Mouse (Mus musculus): ENCODE results near the gene Cabin1. TPM values are rescaled to one million over a fixed set of nuclear protein-coding genes. Genes with fewer than 3 reads are reported as not detected.

The Cabin1 gene
- polyA plus RNA-seq, 1 experiment from 2014 or later, result 23.5 TPM

GRCm38 (mm10) chr10:75646406-75646805 is 117.7 kb downstream of the Cabin1 start:
- H3K4me3 ChIP-seq (ENCODE audit: low read depth, low read length), result no peak overlapping the region
- no peaks in the 10 kb centered on the region for H3K27me3 ChIP-seq (replicated peaks; ENCODE audit: control insufficient read depth, insufficient read depth, low read length)
- H3K27ac ChIP-seq (replicated peaks; ENCODE audit: low read depth, low read length), result no peak overlapping the region
- H3K4me1 ChIP-seq (ENCODE audit: control insufficient read depth, insufficient read depth, low read length), result peaks cover 8% of the 10 kb centered on the region
- no peak overlapping the region for H3K9ac ChIP-seq (ENCODE audit: low read depth, low read length)
- no peak overlapping the region for H3K4me2 ChIP-seq (ENCODE audit: low read depth, low read length)
- no peak for DNase-seq (ENCODE audit: low spot score)
- H3K9me3 ChIP-seq (ENCODE audit: control insufficient read depth, low read length), result no peaks in the 10 kb centered on the region
- ATAC-seq (ENCODE audit: low read depth), result no peak
- H3K36me3 ChIP-seq (ENCODE audit: control insufficient read depth, insufficient read depth, low read length), result peaks cover 55% of the 10 kb centered on the region
- 96% methylated on average over 6 of the region's 6 CpGs for WGBS

- H3K4me3 ChIP-seq (ENCODE audit: low read depth, low read length), result no peak overlapping the region
- no peak overlapping the region for H3K4me2 ChIP-seq (ENCODE audit: low read depth, low read length)
- no peaks in the 10 kb centered on the region for H3K27me3 ChIP-seq (replicated peaks; ENCODE audit: control insufficient read depth, insufficient read depth, low read length)
- DNase-seq (ENCODE audit: low spot score), result no peak
- no peak for ATAC-seq (ENCODE audit: low read depth)
- H3K27ac ChIP-seq (replicated peaks; ENCODE audit: low read depth, low read length), result no peak overlapping the region
- peaks cover 8% of the 10 kb centered on the region for H3K4me1 ChIP-seq (ENCODE audit: control insufficient read depth, insufficient read depth, low read length)
- H3K36me3 ChIP-seq (ENCODE audit: control insufficient read depth, insufficient read depth, low read length), result peaks cover 48% of the 10 kb centered on the region
- no peaks in the 10 kb centered on the region for H3K9me3 ChIP-seq (ENCODE audit: control insufficient read depth, low read length)
- no peak overlapping the region for H3K9ac ChIP-seq (ENCODE audit: low read depth, low read length)
- 88% methylated on average over 8 of the region's 8 CpGs for WGBS
Observed at GRCm38 (mm10) chr10:75645616-75646015, 118.5 kb downstream of the Cabin1 start.

- ATAC-seq (ENCODE audit: low read depth), result peak; percentile 75
- Histone ChIP-seq H3K27ac (replicated peaks; ENCODE audit: low read depth, low read length) (no peak within 1 kb of the TSS), H3K36me3 (ENCODE audit: control insufficient read depth, insufficient read depth, low read length) (peaks cover 31% of the 10 kb centered on the region), H3K4me3 (ENCODE audit: low read depth, low read length) (no peak within 1 kb of the TSS; the same call in 1 of the 2 replicates), H3K4me1 (ENCODE audit: control insufficient read depth, insufficient read depth, low read length) (peaks cover 8% of the 10 kb centered on the region), H3K4me2 (ENCODE audit: low read depth, low read length) (peak within 1 kb of the TSS; percentile 33), H3K9ac (ENCODE audit: low read depth, low read length) (peak within 1 kb of the TSS; percentile 40), H3K9me3 (ENCODE audit: control insufficient read depth, low read length) (no peaks in the 10 kb centered on the region), H3K27me3 (replicated peaks; ENCODE audit: control insufficient read depth, insufficient read depth, low read length) (no peaks in the 10 kb centered on the region)
- peak; percentile 67 for DNase-seq (ENCODE audit: low spot score)
- WGBS, result 6% methylated on average over 6 of the region's 11 CpGs
Observed at GRCm38 (mm10) chr10:75643741-75644343, 120.3 kb downstream of the Cabin1 start, which contains the start of gene Susd2. TSS of gene Susd2 (minus strand) at chr10:75644008.

- Histone ChIP-seq H3K4me1 (ENCODE audit: control insufficient read depth, insufficient read depth, low read length) (peaks cover 8% of the 10 kb centered on the region), H3K9me3 (ENCODE audit: control insufficient read depth, low read length) (no peaks in the 10 kb centered on the region), H3K27me3 (replicated peaks; ENCODE audit: control insufficient read depth, insufficient read depth, low read length) (no peaks in the 10 kb centered on the region), H3K4me2 (ENCODE audit: low read depth, low read length) (no peak overlapping the region), H3K4me3 (ENCODE audit: low read depth, low read length) (no peak overlapping the region), H3K9ac (ENCODE audit: low read depth, low read length) (no peak overlapping the region), H3K36me3 (ENCODE audit: control insufficient read depth, insufficient read depth, low read length) (peaks cover 22% of the 10 kb centered on the region; the same call in 1 of the 2 replicates), H3K27ac (replicated peaks; ENCODE audit: low read depth, low read length) (no peak overlapping the region)
- WGBS, result 85% methylated on average over 2 of the region's 2 CpGs
- ATAC-seq (ENCODE audit: low read depth) (no peak), DNase-seq (ENCODE audit: low spot score) (no peak)
Observed at GRCm38 (mm10) chr10:75642891-75643290, 121.2 kb downstream of the Cabin1 start.

GRCm38 (mm10) chr10:75642436-75642835 is 121.7 kb downstream of the Cabin1 start:
- peaks cover 8% of the 10 kb centered on the region for H3K4me1 ChIP-seq (ENCODE audit: control insufficient read depth, insufficient read depth, low read length)
- H3K27ac ChIP-seq (replicated peaks; ENCODE audit: low read depth, low read length), result no peak overlapping the region
- no peaks in the 10 kb centered on the region for H3K27me3 ChIP-seq (replicated peaks; ENCODE audit: control insufficient read depth, insufficient read depth, low read length)
- no peak overlapping the region for H3K9ac ChIP-seq (ENCODE audit: low read depth, low read length)
- no peak for DNase-seq (ENCODE audit: low spot score)
- H3K4me3 ChIP-seq (ENCODE audit: low read depth, low read length), result no peak overlapping the region
- no peak for ATAC-seq (ENCODE audit: low read depth)
- 84% methylated on average over 9 of the region's 9 CpGs for WGBS
- peaks cover 18% of the 10 kb centered on the region; the same call in 1 of the 2 replicates for H3K36me3 ChIP-seq (ENCODE audit: control insufficient read depth, insufficient read depth, low read length)
- H3K9me3 ChIP-seq (ENCODE audit: control insufficient read depth, low read length), result no peaks in the 10 kb centered on the region
- no peak overlapping the region for H3K4me2 ChIP-seq (ENCODE audit: low read depth, low read length)

GRCm38 (mm10) chr10:75641721-75642222 is 122.4 kb downstream of the Cabin1 start:
- no peak for DNase-seq (ENCODE audit: low spot score)
- Histone ChIP-seq H3K4me2 (ENCODE audit: low read depth, low read length) (no peak overlapping the region), H3K4me3 (ENCODE audit: low read depth, low read length) (no peak overlapping the region), H3K9ac (ENCODE audit: low read depth, low read length) (no peak overlapping the region), H3K27me3 (replicated peaks; ENCODE audit: control insufficient read depth, insufficient read depth, low read length) (no peaks in the 10 kb centered on the region), H3K9me3 (ENCODE audit: control insufficient read depth, low read length) (no peaks in the 10 kb centered on the region), H3K36me3 (ENCODE audit: control insufficient read depth, insufficient read depth, low read length) (peaks cover 13% of the 10 kb centered on the region; the same call in 1 of the 2 replicates), H3K4me1 (ENCODE audit: control insufficient read depth, insufficient read depth, low read length) (peaks cover 8% of the 10 kb centered on the region), H3K27ac (replicated peaks; ENCODE audit: low read depth, low read length) (no peak overlapping the region)
- no peak for ATAC-seq (ENCODE audit: low read depth)
- WGBS, result 84% methylated on average over 7 of the region's 7 CpGs

GRCm38 (mm10) chr10:75637711-75638110 is 126.4 kb downstream of the Cabin1 start:
- no peak overlapping the region for H3K4me3 ChIP-seq (ENCODE audit: low read depth, low read length)
- H3K4me2 ChIP-seq (ENCODE audit: low read depth, low read length), result no peak overlapping the region
- no peak overlapping the region for H3K9ac ChIP-seq (ENCODE audit: low read depth, low read length)
- WGBS, result 94% methylated on average over 11 of the region's 11 CpGs
- H3K36me3 ChIP-seq (ENCODE audit: control insufficient read depth, insufficient read depth, low read length), result no peaks in the 10 kb centered on the region
- peaks cover 2% of the 10 kb centered on the region; the same call in 1 of the 2 replicates for H3K4me1 ChIP-seq (ENCODE audit: control insufficient read depth, insufficient read depth, low read length)
- H3K27me3 ChIP-seq (replicated peaks; ENCODE audit: control insufficient read depth, insufficient read depth, low read length), result no peaks in the 10 kb centered on the region
- DNase-seq (ENCODE audit: low spot score), result no peak
- ATAC-seq (ENCODE audit: low read depth), result no peak
- H3K27ac ChIP-seq (replicated peaks; ENCODE audit: low read depth, low read length), result no peak overlapping the region
- H3K9me3 ChIP-seq (ENCODE audit: control insufficient read depth, low read length), result no peaks in the 10 kb centered on the region

GRCm38 (mm10) chr10:75636084-75636786 is 127.9 kb downstream of the Cabin1 start:
- no peak for ATAC-seq (ENCODE audit: low read depth)
- Histone ChIP-seq H3K9ac (ENCODE audit: low read depth, low read length) (no peak overlapping the region), H3K4me1 (ENCODE audit: control insufficient read depth, insufficient read depth, low read length) (peaks cover 4% of the 10 kb centered on the region; the same call in 1 of the 2 replicates), H3K4me3 (ENCODE audit: low read depth, low read length) (no peak overlapping the region), H3K36me3 (ENCODE audit: control insufficient read depth, insufficient read depth, low read length) (no peaks in the 10 kb centered on the region), H3K27me3 (replicated peaks; ENCODE audit: control insufficient read depth, insufficient read depth, low read length) (no peaks in the 10 kb centered on the region), H3K4me2 (ENCODE audit: low read depth, low read length) (no peak overlapping the region), H3K27ac (replicated peaks; ENCODE audit: low read depth, low read length) (no peak overlapping the region), H3K9me3 (ENCODE audit: control insufficient read depth, low read length) (no peaks in the 10 kb centered on the region)
- no peak for DNase-seq (ENCODE audit: low spot score)
- 81% methylated on average over 12 of the region's 12 CpGs for WGBS
